Comparison of ENCODE assay signal across 8 mouse cellular contexts in the genomic region with DNA sequence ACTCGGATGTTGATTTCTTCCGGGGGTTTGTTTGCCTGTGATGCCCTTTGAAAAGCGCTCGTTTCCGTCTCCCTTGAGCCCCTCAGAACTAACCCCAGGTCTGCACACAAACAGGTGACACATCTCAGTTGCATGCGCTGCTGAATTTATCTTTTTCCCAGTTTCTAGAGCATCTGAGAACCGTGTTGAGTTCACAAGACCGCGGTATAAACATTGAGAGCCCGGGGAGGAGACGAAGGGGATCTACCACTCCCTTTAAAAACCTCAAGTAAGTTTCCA. TPM values are rescaled to one million over a fixed set of nuclear protein-coding genes. Genes with fewer than 3 reads are reported as not detected.
DNase-seq lines count a peak whose midpoint lies in the region; ATAC-seq and TF ChIP-seq lines count a peak whose summit lies in the region.

No protein-coding gene starts in this region.

- H3K9ac ChIP-seq in ES-Bruce4 (ENCODE audit: low read depth, poor library complexity, severe bottlenecking) = peak overlapping the region; percentile 54
- peak overlapping the region; percentile 99 for H3K9ac ChIP-seq in forebrain, embryonic 16.5 days (replicated peaks; ENCODE audit: low read depth, low read length)
- H3K9ac ChIP-seq in liver, embryonic 16.5 days (ENCODE audit: low read depth, low read length) = peak overlapping the region; percentile 91

- no peak for TF ChIP-seq CTCF in ES-Bruce4 (IDR thresholded peaks at IDR 0.05; ENCODE audit: low read depth, low read length)

- intact Hi-C loops in left cerebral cortex, postnatal 4 days (cut with DNase I) = loop anchor here (10.0 kb wide), 1 partner anchor 315 kb away; no protein-coding TSS in a partner anchor

- under 1% methylated on average over 11 of the region's 11 CpGs for WGBS in heart, embryonic 10.5 days
- under 1% methylated on average over 11 of the region's 11 CpGs for WGBS in forebrain, embryonic 16.5 days
- WGBS in liver, embryonic 16.5 days (ENCODE audit: insufficient replicate concordance) = 2% methylated on average over 11 of the region's 11 CpGs

- no peak for TF ChIP-seq POLR2A in ES-Bruce4 (IDR thresholded peaks at IDR 0.05; ENCODE audit: insufficient read depth, low read length)

- peak overlapping the region; percentile 77 for H3K4me2 ChIP-seq in forebrain, embryonic 16.5 days (ENCODE audit: low read length)
- H3K4me2 ChIP-seq in liver, embryonic 16.5 days (ENCODE audit: low read depth, low read length) = peak overlapping the region; percentile 65

- no peaks in the 10 kb centered on the region for H3K9me3 ChIP-seq in heart, embryonic 10.5 days
- H3K9me3 ChIP-seq in ES-Bruce4 (replicated peaks; ENCODE audit: control insufficient read depth, insufficient read depth, low read length, poor library complexity, severe bottlenecking) = no peaks in the 10 kb centered on the region
- no peaks in the 10 kb centered on the region for H3K9me3 ChIP-seq in forebrain, embryonic 16.5 days (ENCODE audit: control insufficient read depth, low read length)
- no peaks in the 10 kb centered on the region for H3K9me3 ChIP-seq in liver, embryonic 16.5 days (replicated peaks; ENCODE audit: control insufficient read depth, low read length)

- TF ChIP-seq EP300 in ES-Bruce4 (IDR thresholded peaks at IDR 0.05; ENCODE audit: insufficient read depth, low read depth, low read length) = no peak

- no peak for DNase-seq in heart, embryonic 10.5 days (ENCODE audit: low spot score)
- DNase-seq in heart, adult 8-10 months (ENCODE audit: low spot score) = no peak
- no peak for DNase-seq in T-cell, adult 2 months (ENCODE audit: low spot score)
- no peak for DNase-seq in left cerebral cortex, postnatal 4 days
- no peak for DNase-seq in kidney, postnatal 4 days

- ATAC-seq in forebrain, embryonic 16.5 days = no peak
- 0 out of 2 replicates have a peak, but pooled peaks have one; percentile 3 for ATAC-seq in liver, embryonic 16.5 days (ENCODE audit: low read depth)

- H3K4me3 ChIP-seq in heart, embryonic 10.5 days = peak overlapping the region; percentile 95
- H3K4me3 ChIP-seq in ES-Bruce4 (ENCODE audit: low read depth, low read length) = peak overlapping the region; percentile 78
- peak overlapping the region; percentile 95 for H3K4me3 ChIP-seq in forebrain, embryonic 16.5 days (replicated peaks; ENCODE audit: low read length)
- H3K4me3 ChIP-seq in liver, embryonic 16.5 days (ENCODE audit: low read depth, low read length) = peak overlapping the region; percentile 80

- peak overlapping the region; percentile 98 for H3K27ac ChIP-seq in heart, embryonic 10.5 days
- H3K27ac ChIP-seq in ES-Bruce4 (ENCODE audit: insufficient read depth, low read length) = no peak overlapping the region
- H3K27ac ChIP-seq in forebrain, embryonic 16.5 days (ENCODE audit: low read length) = peak overlapping the region; percentile 80
- peak overlapping the region; percentile 68 for H3K27ac ChIP-seq in liver, embryonic 16.5 days (ENCODE audit: low read length)

- peaks cover 5% of the 10 kb centered on the region for H3K4me1 ChIP-seq in heart, embryonic 10.5 days
- H3K4me1 ChIP-seq in ES-Bruce4 (ENCODE audit: control insufficient read depth, insufficient read depth, low read length) = no peaks in the 10 kb centered on the region
- H3K4me1 ChIP-seq in forebrain, embryonic 16.5 days (replicated peaks; ENCODE audit: control insufficient read depth, insufficient read depth, low read length) = peaks cover 9% of the 10 kb centered on the region
- peaks cover 7% of the 10 kb centered on the region for H3K4me1 ChIP-seq in liver, embryonic 16.5 days (ENCODE audit: control insufficient read depth, low read depth, low read length)

- no peaks in the 10 kb centered on the region for H3K27me3 ChIP-seq in heart, embryonic 10.5 days (ENCODE audit: insufficient read depth, poor library complexity, severe bottlenecking)
- no peaks in the 10 kb centered on the region for H3K27me3 ChIP-seq in ES-Bruce4 (ENCODE audit: control insufficient read depth, insufficient read depth, low read length, poor library complexity, severe bottlenecking)
- no peaks in the 10 kb centered on the region for H3K27me3 ChIP-seq in forebrain, embryonic 16.5 days (replicated peaks; ENCODE audit: control insufficient read depth, insufficient read depth, low read length)
- H3K27me3 ChIP-seq in liver, embryonic 16.5 days (ENCODE audit: control insufficient read depth, insufficient read depth, low read depth, low read length) = no peaks in the 10 kb centered on the region

- H3K36me3 ChIP-seq in heart, embryonic 10.5 days = peaks cover 25% of the 10 kb centered on the region
- no peaks in the 10 kb centered on the region for H3K36me3 ChIP-seq in ES-Bruce4 (ENCODE audit: control insufficient read depth, insufficient read depth, low read length, poor library complexity, severe bottlenecking)
- H3K36me3 ChIP-seq in forebrain, embryonic 16.5 days (ENCODE audit: control insufficient read depth, insufficient read depth) = peaks cover 12% of the 10 kb centered on the region
- no peaks in the 10 kb centered on the region; the same call in 1 of the 2 replicates for H3K36me3 ChIP-seq in liver, embryonic 16.5 days (ENCODE audit: control insufficient read depth, insufficient read depth)

RNA-seq across cellular contexts. Expression of a gene that starts 0.5 kb away (rescaled TPM):
- 22.0 and 26.7 TPM in 2 replicates for polyA plus RNA-seq in heart, embryonic 10.5 days (2016; fragmentation: Nextera tagmentation; extraction: Ambion mirVana)
- total RNA-seq in heart, adult 8-10 months (2022) = 100 to 1,000 TPM; 138 to 173 (median 153) TPM
- 33.4 and 47.0 TPM in 2 replicates for polyA plus RNA-seq in ES-Bruce4 (2011; ENCODE audit: insufficient read depth, insufficient read length, low read depth, missing spikeins)
- 34.2 and 40.8 TPM in 2 replicates for polyA plus RNA-seq in forebrain, embryonic 16.5 days (2015; fragmentation: Nextera tagmentation; extraction: Ambion mirVana)
- polyA plus RNA-seq in liver, embryonic 16.5 days (2015; fragmentation: Nextera tagmentation; extraction: Ambion mirVana) = 10.6 and 12.2 TPM in 2 replicates
- 100 to 1,000 TPM in 1 of 2 experiments, 10 to 100 TPM in 1; 97.8 to 109 TPM for total RNA-seq in left cerebral cortex, postnatal 4 days (2021)
